Mouse (Mus musculus) testis, adult 2 months (tissue): Measurements from ENCODE around the gene Hoxb5.

Experiments used
- CTCF ChIP-seq: fragments of 200-500 bp; IDR thresholded peaks from 2 replicates; pipeline ENCODE4 v1.5.1; 2012; ENCODE audit warnings: low read depth, mild to moderate bottlenecking, inconsistent platforms, low read length, moderate library complexity; ENCODE audit not compliant: control insufficient read depth, insufficient read depth, insufficient replicate concordance
- POLR2A ChIP-seq: fragments of 200-500 bp; IDR thresholded peaks from 2 replicates; pipeline ENCODE4 v1.6.1; 2012; ENCODE audit warnings: low read depth, mild to moderate bottlenecking, inconsistent platforms, low read length, moderate library complexity; ENCODE audit not compliant: control insufficient read depth

GRCm38 (mm10) chr11:96332618-96333032, 29.5 kb downstream of the Hoxb5 start:
- TF ChIP-seq POLR2A (no peak), CTCF (no peak)
